Mouse (Mus musculus) brain, embryonic 14.5 days (tissue): Measurements from ENCODE around the gene Creb3l1. TPM values are rescaled to one million over a fixed set of nuclear protein-coding genes. Genes with fewer than 3 reads are reported as not detected.

Source experiments
- DNase-seq: peaks from one replicate; pipeline ENCODE4 v3.0.0-alpha.2; 2011; ENCODE audit warnings: low read depth
- CTCF ChIP-seq: fragments of 200-500 bp; IDR thresholded peaks from 2 replicates; pipeline ENCODE4 v1.5.1; 2012; ENCODE audit warnings: inconsistent platforms, mild to moderate bottlenecking, moderate library complexity, borderline replicate concordance; ENCODE audit not compliant: insufficient read depth, insufficient read length; ENCODE audit errors: extremely low read depth
- POLR2A ChIP-seq: fragments of 200-500 bp; IDR thresholded peaks from 2 replicates; pipeline ENCODE4 v1.6.1; 2012; ENCODE audit warnings: mild to moderate bottlenecking, inconsistent platforms, borderline replicate concordance; ENCODE audit not compliant: poor library complexity, insufficient read depth, insufficient read length, severe bottlenecking; ENCODE audit errors: extremely low read depth
- polyA plus RNA-seq: library from polyadenylated mRNA; depleted of rRNA; stranded (reverse); fragments of >200 nt; gene quantifications from 2 replicates; pipeline ENCODE4 v1.2.3, GENCODE M21; 2012; rRNA removed

Gene Creb3l1
- polyA plus RNA-seq, result 1.4 and 4.7 TPM in 2 replicates

DNA sequence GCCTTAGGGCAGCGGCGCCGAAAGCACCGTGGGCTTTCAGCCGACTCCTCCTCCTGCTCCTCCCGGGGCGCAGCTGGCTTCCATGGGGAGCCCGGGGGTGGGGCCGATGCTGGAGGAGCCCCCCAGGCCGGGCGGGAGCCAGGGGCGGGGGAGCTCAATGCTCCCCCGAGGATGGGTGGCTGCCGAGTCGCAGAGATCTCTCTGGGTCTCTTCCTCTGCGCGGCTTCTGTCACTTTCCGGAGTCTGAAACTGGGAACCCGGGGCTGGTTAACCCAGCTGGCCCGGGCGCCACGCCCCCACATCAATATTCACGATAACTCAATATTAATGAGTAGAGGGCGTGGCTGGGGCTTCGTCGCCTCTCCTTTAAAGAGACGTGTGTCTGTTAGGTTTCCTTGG is at the start of gene Creb3l1:
Creb3l1 (minus strand) TSS at position 229 of the 399 bp plus-strand sequence.
- DNase-seq, result peak; percentile 76
- no peak for TF ChIP-seq CTCF
- no peak for TF ChIP-seq POLR2A

DNA sequence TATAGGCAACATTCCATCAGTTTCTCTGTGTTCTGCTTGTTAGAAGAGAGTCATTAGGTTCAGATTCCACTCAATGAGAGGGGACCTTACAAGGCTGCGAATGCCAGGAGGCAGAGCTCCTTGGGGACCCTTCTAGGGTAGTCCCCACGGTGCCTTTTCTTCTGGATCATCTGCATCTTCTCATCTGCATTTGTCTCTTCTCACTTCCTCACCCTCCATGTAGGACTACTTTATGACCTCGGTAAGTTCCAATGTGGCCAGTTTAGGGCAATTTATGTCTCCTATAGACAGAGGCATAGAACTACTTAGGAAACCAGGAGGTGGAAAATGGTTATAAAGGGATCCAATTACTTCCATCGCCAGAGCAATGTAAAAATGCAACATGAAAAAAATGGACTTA is 46.8 kb upstream of the Creb3l1 start:
- no peak for DNase-seq
- TF ChIP-seq CTCF (no peak), POLR2A (no peak)

DNA sequence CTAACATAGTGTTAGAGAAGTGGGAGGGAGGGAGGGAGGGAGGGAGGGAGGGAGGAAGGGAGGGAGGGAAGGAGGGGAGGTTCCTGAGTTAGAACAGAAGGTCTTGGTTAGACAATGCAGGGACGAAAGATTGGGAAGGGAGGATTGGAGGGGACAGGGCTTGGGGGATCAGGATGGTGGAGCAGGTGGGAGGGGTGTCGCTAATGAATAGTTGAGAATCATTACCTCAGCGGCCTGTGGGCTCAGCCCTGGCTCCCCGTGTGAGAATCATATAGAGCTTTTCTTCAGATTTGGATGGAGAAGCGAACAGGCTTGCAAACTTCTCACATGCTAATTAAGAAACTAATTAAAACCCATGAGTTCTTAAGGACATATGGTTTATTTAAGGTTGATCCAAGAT is 45.3 kb upstream of the Creb3l1 start:
- DNase-seq, result peak; percentile 83
- TF ChIP-seq CTCF (no peak), POLR2A (no peak)

DNA sequence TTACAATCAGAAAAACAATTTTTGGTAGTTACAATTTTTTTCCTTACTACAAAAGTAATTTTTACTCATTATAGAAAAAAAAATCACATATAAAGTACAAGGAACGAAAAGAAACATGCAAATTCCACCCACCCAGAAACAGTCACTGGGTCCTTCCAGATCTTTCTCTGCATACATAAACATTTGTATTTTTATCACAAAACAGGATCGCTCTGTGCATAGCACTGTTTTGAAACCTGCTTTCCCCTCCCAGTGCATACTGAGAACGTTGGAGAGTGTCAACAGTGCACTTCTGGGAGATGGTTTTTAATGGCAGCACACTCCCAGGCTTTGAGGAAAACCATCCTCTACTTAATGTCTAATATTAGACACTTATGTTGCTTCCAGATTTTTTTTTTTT is 43.3 kb upstream of the Creb3l1 start:
- TF ChIP-seq POLR2A (no peak), CTCF (no peak)
- no peak for DNase-seq

DNA sequence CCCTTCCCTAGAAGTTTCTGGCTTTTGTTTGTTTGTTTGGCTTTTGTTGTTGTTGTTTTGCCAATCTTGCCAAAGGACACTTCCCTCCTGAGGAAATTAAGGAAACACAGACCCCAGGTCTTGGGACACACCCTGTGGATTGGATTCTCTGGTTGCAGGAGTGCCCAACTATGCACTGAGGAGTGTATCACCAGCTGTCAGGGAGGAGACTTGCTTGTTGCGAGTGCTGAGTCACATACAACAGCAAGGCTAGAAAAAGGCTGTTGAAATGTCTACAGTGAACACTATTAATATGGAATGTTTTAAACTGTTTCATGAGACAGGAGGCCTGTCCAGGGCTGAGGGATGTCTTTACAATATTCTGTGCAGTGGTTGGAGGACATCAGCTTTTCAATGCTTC is 42.6 kb upstream of the Creb3l1 start:
- no peak for TF ChIP-seq CTCF
- no peak for TF ChIP-seq POLR2A
- no peak for DNase-seq

DNA sequence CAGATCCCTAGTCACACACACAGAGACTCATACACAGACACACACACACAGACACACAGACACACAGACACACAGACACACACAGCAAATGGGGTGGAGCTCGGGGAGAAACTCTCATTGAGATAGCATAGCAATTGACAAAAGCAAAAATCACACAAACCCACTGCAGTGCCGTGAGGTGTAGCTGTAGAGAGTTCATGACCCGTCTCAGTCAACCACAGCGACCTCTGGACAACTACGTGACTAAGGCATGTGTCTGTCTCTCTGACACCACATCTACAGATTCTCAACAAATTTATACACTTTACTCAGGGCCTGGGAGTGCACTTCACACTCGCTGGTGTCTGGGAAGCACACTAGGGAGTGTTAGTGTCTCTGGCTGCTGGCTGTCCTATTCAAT is 41.6 kb upstream of the Creb3l1 start:
- no peak for TF ChIP-seq CTCF
- DNase-seq, result no peak

DNA sequence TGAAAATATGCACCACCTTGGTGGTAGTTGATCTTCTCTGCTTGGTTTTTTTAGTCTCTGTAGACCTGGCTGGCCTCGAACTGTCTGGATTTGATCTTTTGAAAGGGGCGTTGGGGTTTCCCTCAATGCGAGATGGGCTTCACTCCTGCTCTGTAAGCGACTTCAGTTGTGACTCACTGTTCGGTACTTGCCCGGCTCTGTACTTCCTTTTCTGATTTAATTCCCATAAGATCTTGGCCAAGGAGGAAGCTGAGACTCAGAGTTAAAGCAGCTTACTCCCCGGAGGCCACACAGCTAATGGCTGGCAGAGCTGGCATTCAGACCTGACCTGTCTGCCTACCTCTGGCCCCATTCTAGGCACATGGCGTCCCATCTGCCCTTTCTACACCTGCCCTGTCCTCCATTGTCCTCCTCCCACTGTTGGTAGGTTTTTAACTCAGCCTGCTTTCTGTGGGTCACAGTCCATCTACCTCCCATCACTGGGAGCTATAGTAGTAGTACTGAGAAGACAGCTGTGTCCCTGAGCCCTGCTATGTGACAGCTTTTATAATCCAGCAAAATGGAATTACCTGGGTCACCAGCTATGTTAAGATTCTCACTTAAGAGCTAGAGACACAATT is 41.1 kb upstream of the Creb3l1 start:
- TF ChIP-seq POLR2A, result no peak
- no peak for TF ChIP-seq CTCF
- no peak for DNase-seq

DNA sequence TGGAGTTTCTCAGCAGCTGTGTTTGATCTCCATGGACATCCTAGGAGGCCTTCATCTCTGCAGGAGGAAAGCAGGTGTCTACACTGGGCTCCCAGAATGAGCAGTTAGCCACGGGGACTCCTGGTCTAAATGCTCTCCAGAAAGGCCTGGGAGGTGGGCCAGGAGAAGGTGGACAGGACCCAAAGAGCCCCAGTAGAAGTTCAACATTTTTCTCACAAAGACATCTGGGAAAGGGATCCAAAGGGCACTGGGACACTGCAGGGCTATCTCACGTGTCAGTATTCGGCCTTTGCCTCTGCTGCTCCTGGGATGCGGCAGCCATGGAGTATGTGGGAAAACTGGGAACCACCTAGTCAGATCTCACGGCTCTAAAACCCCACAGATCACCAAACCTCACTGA is 38.8 kb upstream of the Creb3l1 start:
- TF ChIP-seq POLR2A (no peak), CTCF (no peak)
- DNase-seq, result no peak

DNA sequence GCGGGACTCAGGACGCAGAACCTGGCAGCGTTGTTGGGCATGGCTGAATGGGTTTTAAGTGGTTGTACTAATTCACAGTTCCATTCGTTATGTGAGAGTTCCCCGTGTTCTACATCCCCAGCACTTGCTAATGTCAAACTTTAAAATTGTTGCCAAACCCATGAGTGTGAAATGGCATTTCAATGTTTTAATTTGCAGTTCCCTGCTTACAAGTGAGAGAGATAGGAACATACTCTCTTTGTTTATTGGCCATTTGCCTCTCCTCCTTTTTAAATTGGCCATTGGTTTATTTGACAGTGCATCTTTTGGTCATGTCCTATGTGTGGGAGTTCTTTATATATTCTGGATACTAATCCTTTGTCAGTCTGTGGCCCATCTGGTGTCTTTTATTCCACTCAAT is 37.0 kb upstream of the Creb3l1 start:
- TF ChIP-seq POLR2A (no peak), CTCF (no peak)
- DNase-seq, result peak; percentile 36

DNA sequence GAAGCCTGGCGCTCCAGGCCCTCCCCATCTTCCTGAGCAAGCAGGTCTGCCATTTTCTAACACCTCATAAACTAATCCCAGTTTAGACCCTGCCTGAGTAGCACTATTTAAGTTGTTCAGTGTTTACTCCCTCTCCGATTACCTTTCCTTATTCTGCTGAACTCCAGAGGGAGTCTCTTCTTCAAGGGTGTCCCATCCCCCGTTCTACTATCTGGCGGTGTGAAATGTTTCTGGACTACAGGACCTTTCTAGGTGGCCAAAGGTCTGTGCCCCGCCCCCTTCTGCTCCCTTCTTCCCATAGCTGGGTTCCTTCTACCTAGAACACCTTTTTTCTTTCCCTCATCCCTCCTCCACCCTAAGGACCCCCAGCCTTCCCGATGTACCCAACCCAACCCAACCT is 36.0 kb upstream of the Creb3l1 start:
- TF ChIP-seq POLR2A (no peak), CTCF (no peak)
- no peak for DNase-seq

DNA sequence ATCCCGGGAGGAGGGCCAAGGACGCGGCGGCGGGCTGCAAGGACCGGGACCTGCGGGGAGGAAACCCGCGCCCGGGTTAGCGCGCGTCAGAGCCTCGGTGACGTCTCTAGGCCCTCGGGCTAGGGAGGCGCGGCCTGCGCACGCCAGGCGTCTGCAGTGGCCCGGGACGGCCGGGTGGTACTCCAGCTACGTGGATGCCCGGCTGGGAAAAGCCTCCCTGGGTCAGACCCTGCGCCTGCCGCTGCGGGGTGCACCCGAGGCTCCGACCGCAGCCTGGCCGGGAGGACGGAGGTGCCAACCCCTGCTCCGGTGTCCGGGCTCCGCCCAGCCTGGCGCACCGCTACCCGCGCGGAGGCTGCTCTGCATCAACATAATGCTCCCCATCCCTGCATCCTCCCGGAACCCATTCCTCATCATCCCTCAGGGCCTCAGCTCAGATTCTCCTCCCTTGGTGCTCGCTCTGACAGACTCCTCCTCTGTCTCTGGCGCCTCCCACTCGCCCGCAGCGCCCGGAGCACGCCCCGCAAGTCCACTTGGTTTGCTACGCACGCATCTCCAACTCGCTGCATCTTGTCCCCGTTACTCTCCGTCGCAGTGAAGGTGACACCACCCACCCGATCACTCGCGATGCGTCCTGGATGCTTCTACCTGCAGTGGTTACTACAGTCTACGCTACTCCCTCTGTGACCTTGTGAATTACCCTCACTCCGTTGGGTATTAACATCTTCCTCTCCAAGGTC is 35.3 kb upstream of the Creb3l1 start:
- peak; percentile 86 for DNase-seq
- peak; percentile 24; the same call in 1 of the 2 replicates for TF ChIP-seq POLR2A
- no peak for TF ChIP-seq CTCF

DNA sequence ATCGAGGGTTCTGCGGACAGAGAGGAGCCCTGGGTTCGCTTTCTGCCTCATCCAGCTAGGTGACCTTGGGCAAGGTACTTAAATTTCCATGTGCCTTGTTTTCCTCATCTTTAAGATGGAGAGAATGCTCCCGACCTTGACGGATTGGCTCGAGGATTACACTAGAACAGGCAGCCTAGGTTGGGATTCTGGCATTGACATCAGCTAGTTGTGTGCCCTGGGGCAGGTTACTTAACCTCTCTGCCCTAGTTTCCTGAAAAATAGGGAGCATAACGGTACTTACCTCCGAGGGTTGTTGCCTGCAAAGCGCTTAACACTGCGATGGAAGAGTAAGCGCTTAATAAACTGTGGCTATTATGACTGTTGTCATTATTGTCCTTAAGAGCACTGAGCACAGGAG is 34.6 kb upstream of the Creb3l1 start:
- DNase-seq, result no peak
- no peak for TF ChIP-seq POLR2A
- no peak for TF ChIP-seq CTCF
